Mouse (Mus musculus) liver, embryonic 13.5 days (tissue): ENCODE results near the gene Rars2. TPM values are rescaled to one million over a fixed set of nuclear protein-coding genes. Genes with fewer than 3 reads are reported as not detected.
A peak's percentile ranks its signal among the peaks of the same experiment; 100 is the strongest.

Experiments
- ATAC-seq: fragments of 200-750 bp; cut with Nextera tagmentation; 2 replicates; pipeline ENCODE4 v1.8.0; 2017; ENCODE audit warnings: low read depth, mild to moderate bottlenecking, moderate number of reproducible peaks, moderate library complexity
- DNase-seq: peaks from one replicate; pipeline ENCODE4 v3.0.0; 2022
- H3K27ac ChIP-seq: fragments of 300-500 bp; sonication (generic); 2 replicates; pipeline ENCODE4 v1.5.1; 2015; ENCODE audit warnings: moderate library complexity, mild to moderate bottlenecking, inconsistent platforms
- H3K27me3 ChIP-seq: fragments of 300-500 bp; sonication (generic); 2 replicates; pipeline ENCODE4 v1.6.1; 2015; ENCODE audit warnings: mild to moderate bottlenecking, inconsistent platforms
- H3K36me3 ChIP-seq: fragments of 300-500 bp; sonication (generic); 2 replicates; pipeline ENCODE4 v1.6.1; 2015; ENCODE audit warnings: mild to moderate bottlenecking, inconsistent platforms
- H3K4me1 ChIP-seq: fragments of 300-500 bp; sonication (generic); replicated peaks from 2 replicates; pipeline ENCODE4 v1.6.1; 2015; ENCODE audit warnings: inconsistent platforms
- H3K4me2 ChIP-seq: fragments of 300-500 bp; sonication (generic); 2 replicates; pipeline ENCODE4 v1.6.1; 2015; ENCODE audit warnings: inconsistent platforms, mild to moderate bottlenecking, moderate library complexity
- H3K4me3 ChIP-seq: fragments of 300-500 bp; sonication (generic); replicated peaks from 2 replicates; pipeline ENCODE4 v1.5.1; 2015; ENCODE audit warnings: mild to moderate bottlenecking, inconsistent platforms
- H3K9ac ChIP-seq: fragments of 300-500 bp; sonication (generic); 2 replicates; pipeline ENCODE4 v1.6.1; 2015; ENCODE audit warnings: mild to moderate bottlenecking, inconsistent platforms
- H3K9me3 ChIP-seq: fragments of 300-500 bp; sonication (generic); replicated peaks from 2 replicates; pipeline ENCODE4 v1.6.1; 2016; ENCODE audit warnings: inconsistent platforms
- WGBS: fragments of 180-500 bp; shearing (Covaris S2); methylation state at CpG from one replicate; pipeline ENCODE4 v1.1.7; 2015; ENCODE audit not compliant: insufficient replicate concordance; 5-methylcytosine and 5-hydroxymethylcytosine counted together
- polyA plus RNA-seq: library from polyadenylated mRNA; unstranded; fragments of >200 nt; fragmentation: Nextera tagmentation; extraction: Ambion mirVana; gene quantifications from 2 replicates; pipeline ENCODE4 v1.2.1, GENCODE M21; 2015

Rars2 gene
- polyA plus RNA-seq, 1 experiment from 2014 or later, result 41.0 TPM

DNA sequence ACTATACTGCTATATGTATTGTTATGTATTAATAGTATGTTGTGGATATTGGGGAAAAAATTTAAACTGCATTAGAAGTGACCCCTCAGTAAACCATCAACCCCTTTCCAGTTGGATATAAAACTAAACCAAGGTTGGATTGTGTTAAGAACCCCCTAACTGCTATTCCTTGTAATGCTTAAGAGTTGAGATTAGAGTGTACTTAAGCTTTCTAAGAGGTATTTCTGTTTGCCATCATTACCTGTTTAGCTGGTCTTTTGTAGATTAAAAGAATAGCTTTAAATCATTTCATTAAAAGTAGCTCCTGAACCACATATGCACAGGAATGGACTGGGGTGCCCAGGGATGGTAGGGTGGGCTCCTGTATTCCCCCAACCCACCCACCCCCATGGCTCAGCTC lies 30.0 kb downstream of the Rars2 start:
- no peak for ATAC-seq
- Histone ChIP-seq H3K36me3 (peaks cover 57% of the 10 kb centered on the region), H3K9ac (no peak overlapping the region), H3K9me3 (no peaks in the 10 kb centered on the region), H3K4me3 (no peak overlapping the region), H3K4me1 (no peaks in the 10 kb centered on the region), H3K27ac (no peak overlapping the region), H3K27me3 (no peaks in the 10 kb centered on the region), H3K4me2 (no peak overlapping the region)
- no peak for DNase-seq

DNA sequence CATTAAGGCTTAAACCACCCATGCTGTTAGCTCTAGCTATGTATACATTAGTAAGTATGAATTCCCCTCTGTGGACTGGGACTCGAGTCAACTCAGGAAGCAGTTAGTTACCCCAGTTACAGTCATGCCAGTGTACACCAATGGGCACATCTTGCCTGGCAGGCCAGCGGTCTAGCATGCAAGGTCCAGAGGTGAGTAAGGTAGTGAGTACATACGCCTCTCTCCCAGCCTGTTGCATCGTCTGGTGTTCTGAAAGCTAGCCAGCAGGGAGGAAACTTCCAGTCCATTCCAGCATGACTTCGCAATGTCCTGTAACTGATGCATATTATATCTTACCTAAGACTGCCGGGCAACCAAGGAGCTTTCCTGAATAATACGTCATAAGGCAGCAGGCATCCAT lies 38.4 kb downstream of the Rars2 start:
- Histone ChIP-seq H3K4me2 (no peak overlapping the region), H3K4me3 (no peak overlapping the region), H3K27me3 (no peaks in the 10 kb centered on the region), H3K27ac (no peak overlapping the region), H3K4me1 (no peaks in the 10 kb centered on the region), H3K36me3 (peaks cover 64% of the 10 kb centered on the region), H3K9ac (no peak overlapping the region), H3K9me3 (no peaks in the 10 kb centered on the region)
- WGBS, result 78% methylated on average over 7 of the region's 7 CpGs
- DNase-seq (no peak), ATAC-seq (no peak)

DNA sequence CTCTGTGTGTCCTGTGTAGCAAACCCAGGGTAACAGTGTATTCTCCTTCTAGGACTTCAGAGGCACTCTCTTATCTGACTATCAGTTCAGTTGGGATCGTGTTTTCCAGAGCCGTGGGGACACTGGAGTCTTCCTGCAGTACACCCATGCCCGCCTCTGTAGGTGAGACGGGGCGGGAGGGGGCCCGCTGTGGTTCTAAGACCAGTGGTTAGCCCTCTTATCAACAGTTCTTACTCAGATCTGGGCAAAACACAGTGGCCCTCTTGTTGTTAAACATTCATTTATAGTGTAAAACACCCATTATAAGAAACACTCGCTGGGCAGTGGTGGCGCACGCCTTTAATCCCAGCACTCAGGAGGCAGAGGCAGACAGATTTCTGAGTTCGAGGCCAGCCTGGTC lies 41.3 kb downstream of the Rars2 start:
- H3K4me2 ChIP-seq, result no peak overlapping the region
- ATAC-seq, result no peak
- H3K27me3 ChIP-seq, result no peaks in the 10 kb centered on the region
- H3K9me3 ChIP-seq, result no peaks in the 10 kb centered on the region
- peaks cover 77% of the 10 kb centered on the region for H3K36me3 ChIP-seq
- H3K4me3 ChIP-seq, result no peak overlapping the region
- H3K4me1 ChIP-seq, result no peaks in the 10 kb centered on the region
- H3K27ac ChIP-seq, result no peak overlapping the region
- WGBS, result 80% methylated on average over 10 of the region's 10 CpGs
- no peak overlapping the region for H3K9ac ChIP-seq
- no peak for DNase-seq

DNA sequence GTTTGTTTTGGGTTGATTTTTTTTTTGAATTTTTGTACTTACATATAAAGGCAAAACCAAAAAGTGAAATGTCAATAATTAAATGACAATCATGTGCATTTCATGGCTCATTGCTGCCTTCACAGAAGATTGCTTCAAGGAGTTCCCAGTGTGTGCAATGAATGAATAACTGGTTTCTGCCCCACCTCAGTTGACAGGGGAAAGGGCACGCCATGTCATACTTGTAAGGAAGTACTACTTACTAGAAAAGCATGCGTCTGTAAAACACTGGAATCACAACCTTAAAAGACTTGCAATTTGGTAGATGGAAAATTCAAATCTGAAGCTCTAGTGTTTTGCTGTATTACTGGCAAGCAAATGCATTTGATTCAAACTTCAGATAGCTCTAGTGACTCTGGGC lies 44.3 kb downstream of the Rars2 start:
- Histone ChIP-seq H3K36me3 (peaks cover 79% of the 10 kb centered on the region), H3K4me2 (no peak overlapping the region), H3K9ac (no peak overlapping the region), H3K27me3 (no peaks in the 10 kb centered on the region), H3K4me3 (no peak overlapping the region), H3K9me3 (no peaks in the 10 kb centered on the region), H3K4me1 (no peaks in the 10 kb centered on the region), H3K27ac (no peak overlapping the region)
- WGBS, result 74% methylated on average over 2 of the region's 2 CpGs
- DNase-seq (no peak), ATAC-seq (no peak)

DNA sequence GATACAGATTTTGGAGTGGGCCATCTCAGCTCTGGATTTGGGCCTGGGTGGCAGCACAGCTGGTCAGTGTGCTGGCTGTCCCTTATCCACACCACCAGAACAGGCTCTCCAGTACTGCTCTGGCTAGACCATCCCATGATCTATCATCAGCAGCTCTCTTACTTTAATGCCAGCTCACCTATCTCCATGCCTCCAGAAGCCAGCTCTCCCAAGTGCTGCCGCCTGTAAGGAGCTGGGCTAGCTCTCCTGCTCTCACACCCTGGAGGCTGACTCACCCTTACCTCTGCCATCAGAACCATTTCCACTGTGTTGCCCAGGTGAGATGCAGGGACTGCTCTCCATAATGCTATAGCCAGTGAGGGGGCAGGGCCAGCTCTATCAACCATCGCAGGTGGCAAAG lies 46.8 kb downstream of the Rars2 start:
- Histone ChIP-seq H3K9ac (no peak overlapping the region), H3K36me3 (peaks cover 74% of the 10 kb centered on the region), H3K4me2 (no peak overlapping the region), H3K4me3 (no peak overlapping the region), H3K4me1 (no peaks in the 10 kb centered on the region), H3K9me3 (no peaks in the 10 kb centered on the region), H3K27ac (no peak overlapping the region), H3K27me3 (no peaks in the 10 kb centered on the region)
- 84% methylated on average over 2 of the region's 2 CpGs for WGBS
- DNase-seq, result no peak
- 0 out of 2 replicates have a peak, but pooled peaks have one; percentile 23 for ATAC-seq

DNA sequence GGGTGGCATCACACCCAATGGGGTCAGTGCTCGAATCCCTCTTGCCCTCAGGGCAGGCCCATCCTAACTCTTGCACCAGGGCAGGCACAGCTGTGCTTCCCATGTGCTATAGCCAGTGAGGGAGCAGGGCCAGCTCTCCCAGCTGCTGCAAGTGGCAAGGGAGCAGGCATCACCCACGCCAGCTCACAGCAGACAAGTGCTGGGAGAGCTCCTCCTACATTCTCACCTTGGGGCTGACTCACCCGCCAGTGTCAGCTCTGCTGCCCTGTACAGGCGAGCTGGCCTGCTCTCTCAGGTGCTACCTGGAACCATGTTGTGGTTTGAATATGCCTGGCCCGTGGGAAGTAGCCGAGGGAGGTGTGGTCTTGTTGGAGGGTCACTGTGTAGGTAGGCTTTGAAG lies 47.2 kb downstream of the Rars2 start:
- Histone ChIP-seq H3K9ac (no peak overlapping the region), H3K27me3 (no peaks in the 10 kb centered on the region), H3K4me3 (no peak overlapping the region), H3K4me1 (no peaks in the 10 kb centered on the region), H3K27ac (no peak overlapping the region), H3K4me2 (no peak overlapping the region), H3K36me3 (peaks cover 71% of the 10 kb centered on the region), H3K9me3 (no peaks in the 10 kb centered on the region)
- 77% methylated on average over 6 of the region's 6 CpGs for WGBS
- DNase-seq, result no peak
- ATAC-seq, result no peak

DNA sequence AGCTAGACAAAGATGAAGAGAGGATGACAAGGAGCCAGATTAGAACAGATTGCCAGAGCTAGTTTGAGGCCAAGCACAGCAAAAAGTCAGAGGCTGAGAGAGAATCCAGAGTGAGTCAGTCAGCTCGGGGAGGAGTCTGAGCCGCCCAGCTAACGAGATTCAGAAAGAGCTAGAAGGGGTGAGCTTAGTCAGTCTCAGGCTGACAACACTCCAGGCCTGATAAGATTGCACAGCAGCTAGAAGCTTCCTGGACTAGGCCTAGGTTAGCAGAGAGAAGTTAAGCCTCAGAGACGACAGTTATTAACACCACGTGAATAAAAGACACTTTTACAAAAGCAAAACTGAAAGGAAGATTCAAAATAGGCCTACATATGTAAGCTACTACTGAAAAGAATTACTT lies 53.2 kb downstream of the Rars2 start:
- H3K9ac ChIP-seq, result no peak overlapping the region
- DNase-seq, result no peak
- no peaks in the 10 kb centered on the region for H3K27me3 ChIP-seq
- H3K27ac ChIP-seq, result no peak overlapping the region
- no peaks in the 10 kb centered on the region for H3K4me1 ChIP-seq
- 41% methylated on average over 5 of the region's 5 CpGs for WGBS
- H3K4me3 ChIP-seq, result no peak overlapping the region
- H3K4me2 ChIP-seq, result no peak overlapping the region
- peaks cover 43% of the 10 kb centered on the region for H3K36me3 ChIP-seq
- no peaks in the 10 kb centered on the region for H3K9me3 ChIP-seq
- no peak for ATAC-seq

DNA sequence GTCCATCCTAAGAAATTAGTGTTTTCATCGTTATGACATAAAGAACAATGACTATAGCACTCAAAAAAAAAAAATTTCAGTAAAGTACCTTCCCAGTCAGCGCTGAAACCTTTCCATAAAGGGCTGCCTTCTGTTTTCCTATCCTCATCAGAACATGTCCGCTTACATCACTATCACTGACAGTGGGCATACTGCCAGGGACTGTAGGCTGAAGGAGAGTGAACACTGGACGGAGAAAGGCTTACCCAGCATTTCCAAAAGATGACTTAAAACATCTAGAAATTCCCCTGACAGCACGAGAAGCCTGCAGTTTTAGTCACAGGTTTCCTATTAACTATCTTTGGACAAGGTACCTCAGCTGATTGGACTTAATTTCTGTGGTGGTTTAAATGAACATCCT lies 59.0 kb downstream of the Rars2 start:
- WGBS, result 72% methylated on average over 5 of the region's 5 CpGs
- no peak for DNase-seq

DNA sequence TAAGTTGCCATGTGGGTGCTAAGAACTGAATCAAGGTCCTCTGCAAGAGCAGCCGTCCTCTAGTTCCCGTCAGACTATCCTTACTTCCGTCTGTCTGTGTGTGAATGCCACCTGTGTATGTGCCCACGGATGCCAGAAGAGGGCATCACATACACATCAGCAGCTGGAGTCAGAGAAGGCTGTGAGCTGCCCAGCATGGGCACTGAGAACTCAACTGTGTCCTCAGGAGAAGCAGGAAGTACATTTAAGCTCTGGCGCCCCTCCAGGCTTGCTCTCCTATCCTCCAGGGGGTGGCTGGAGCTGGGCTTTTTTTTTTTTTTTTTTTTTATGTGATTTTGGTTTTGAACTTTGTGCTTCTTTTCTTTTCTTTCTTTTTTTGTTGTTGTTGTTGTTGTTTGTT lies 65.8 kb downstream of the Rars2 start:
- no peak overlapping the region for H3K27ac ChIP-seq
- H3K9me3 ChIP-seq, result no peaks in the 10 kb centered on the region
- no peak overlapping the region for H3K4me2 ChIP-seq
- no peak overlapping the region for H3K4me3 ChIP-seq
- no peaks in the 10 kb centered on the region for H3K27me3 ChIP-seq
- no peak overlapping the region for H3K9ac ChIP-seq
- peaks cover 7% of the 10 kb centered on the region for H3K4me1 ChIP-seq
- ATAC-seq (no peak), DNase-seq (no peak)
- H3K36me3 ChIP-seq, result peaks cover 18% of the 10 kb centered on the region
- 83% methylated on average over 5 of the region's 5 CpGs for WGBS

More for the DNA sequence above, 59.0 kb downstream of the Rars2 start:
- Histone ChIP-seq H3K27ac (no peak overlapping the region), H3K4me2 (no peak overlapping the region), H3K36me3 (peaks cover 22% of the 10 kb centered on the region), H3K4me1 (no peaks in the 10 kb centered on the region), H3K27me3 (no peaks in the 10 kb centered on the region), H3K9ac (no peak overlapping the region), H3K9me3 (no peaks in the 10 kb centered on the region), H3K4me3 (no peak overlapping the region)
- ATAC-seq, result no peak

DNA sequence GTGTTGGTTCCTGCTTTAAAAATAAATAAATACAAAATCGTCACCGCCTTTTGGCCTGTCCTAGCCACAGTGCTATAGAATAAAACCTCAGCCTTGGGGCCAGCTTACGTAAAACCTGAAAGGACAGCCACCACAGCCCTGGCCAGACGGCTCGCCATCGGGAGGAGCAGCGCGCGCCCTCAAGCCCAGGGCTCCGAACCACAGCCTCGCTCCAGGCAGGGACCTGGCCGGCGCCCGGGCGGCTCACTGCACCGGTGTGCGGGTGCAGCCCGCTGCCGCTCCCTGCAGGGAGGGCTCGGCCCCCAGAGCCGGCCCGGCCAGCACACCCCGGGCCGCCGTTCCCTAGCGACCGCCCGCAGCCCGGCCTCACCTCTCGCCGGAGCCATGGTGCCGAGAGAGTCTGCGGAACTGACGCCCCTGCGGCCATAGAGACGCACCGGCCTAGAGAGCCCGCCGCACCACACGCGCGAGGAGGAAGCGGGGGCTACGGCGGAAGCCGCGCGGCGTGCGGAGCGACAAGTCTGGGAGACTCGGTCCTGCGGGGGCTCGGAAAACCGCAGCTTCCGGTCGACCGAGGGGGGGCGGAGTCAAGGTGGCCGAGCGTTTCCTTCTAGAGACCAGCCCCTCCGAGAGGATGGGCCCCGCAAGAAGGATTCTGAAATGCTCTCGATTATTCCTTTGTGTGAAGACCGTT lies 72.3 kb downstream of the Rars2 start, which contains the start of gene Slc35a1:
Gene Slc35a1, minus strand, starts transcription at position 565 of the 694 bp plus-strand sequence.
- Histone ChIP-seq H3K4me2 (peak within 1 kb of the TSS; percentile 80), H3K4me3 (peak within 1 kb of the TSS; percentile 92), H3K9me3 (no peaks in the 10 kb centered on the region), H3K36me3 (peaks cover 2% of the 10 kb centered on the region; the same call in 1 of the 2 replicates), H3K27ac (peak within 1 kb of the TSS; percentile 85), H3K4me1 (peaks cover 24% of the 10 kb centered on the region), H3K27me3 (no peaks in the 10 kb centered on the region), H3K9ac (peak within 1 kb of the TSS; percentile 91)
- under 1% methylated on average over 65 of the region's 65 CpGs for WGBS
- ATAC-seq (peak; percentile 92), DNase-seq (peak; percentile 84)

DNA sequence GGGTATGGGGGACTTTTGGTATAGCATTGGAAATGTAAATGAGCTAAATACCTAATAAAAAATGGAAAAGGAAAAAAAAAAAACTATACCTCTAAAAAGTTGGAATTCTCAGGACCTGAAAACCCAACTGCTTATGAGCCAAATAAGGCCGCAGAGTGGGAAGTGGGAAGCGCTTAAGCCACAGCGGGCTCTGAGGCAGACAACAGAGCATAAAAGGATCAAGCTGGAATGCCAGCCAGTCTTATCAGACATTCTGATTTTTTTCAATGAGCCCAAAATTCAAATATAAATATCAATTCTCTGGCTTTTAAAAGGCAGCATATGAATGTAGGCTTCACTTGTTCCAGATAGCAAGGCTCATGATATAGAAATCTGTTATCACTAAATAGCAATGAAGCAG lies 73.3 kb downstream of the Rars2 start:
- peak overlapping the region; percentile 32; the same call in 1 of the 2 replicates for H3K4me2 ChIP-seq

DNA sequence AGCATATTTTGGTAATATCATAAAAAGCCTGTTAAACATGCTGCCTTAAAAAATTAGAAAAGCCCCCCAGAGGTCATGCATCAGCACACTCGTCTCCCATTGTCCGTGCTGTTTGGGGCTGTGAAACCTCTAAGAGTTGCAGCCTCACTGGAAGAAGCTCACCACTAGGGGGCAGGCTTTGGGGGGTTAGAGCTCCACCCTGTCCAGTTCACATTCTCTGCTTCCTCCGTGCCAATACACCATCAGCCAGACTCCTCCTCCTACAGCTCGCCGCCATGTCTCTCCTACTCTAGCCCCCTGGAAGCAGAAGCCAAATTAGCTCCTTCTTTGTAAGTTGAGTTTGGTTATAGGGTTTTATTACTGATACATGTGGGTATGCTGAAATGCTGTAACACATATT lies 86.8 kb downstream of the Rars2 start:
- ATAC-seq, result peak; percentile 43; the same call in 1 of the 2 replicates

More for the DNA sequence above, 73.3 kb downstream of the Rars2 start:
- no peak overlapping the region for H3K27ac ChIP-seq
- H3K4me1 ChIP-seq, result peaks cover 24% of the 10 kb centered on the region
- H3K36me3 ChIP-seq, result no peaks in the 10 kb centered on the region
- no peak overlapping the region for H3K9ac ChIP-seq
- no peak for ATAC-seq
- H3K9me3 ChIP-seq, result no peaks in the 10 kb centered on the region
- H3K27me3 ChIP-seq, result no peaks in the 10 kb centered on the region
- WGBS, result 66% methylated on average over 3 of the region's 3 CpGs
- H3K4me3 ChIP-seq, result no peak overlapping the region
- DNase-seq, result no peak

More for the DNA sequence above, 86.8 kb downstream of the Rars2 start:
- Histone ChIP-seq H3K36me3 (no peaks in the 10 kb centered on the region), H3K4me2 (no peak overlapping the region), H3K4me1 (no peaks in the 10 kb centered on the region), H3K27me3 (no peaks in the 10 kb centered on the region), H3K4me3 (no peak overlapping the region), H3K27ac (no peak overlapping the region), H3K9me3 (no peaks in the 10 kb centered on the region), H3K9ac (no peak overlapping the region)
- 43% methylated on average over 5 of the region's 5 CpGs for WGBS
- peak; percentile 42 for DNase-seq
